Mouse (Mus musculus): ENCODE data around the gene Sun1.

- no peak for TF ChIP-seq POLR2A (IDR thresholded peaks at IDR 0.05; ENCODE audit: insufficient read depth, low read length)
- no peak for TF ChIP-seq CTCF (IDR thresholded peaks at IDR 0.05; ENCODE audit: low read depth, low read length)
- no peak for TF ChIP-seq EP300 (IDR thresholded peaks at IDR 0.05; ENCODE audit: insufficient read depth, low read depth, low read length)
Observed at GRCm38 (mm10) chr5:139202127-139202526, 1.7 kb downstream of the Sun1 start.

All from ES-Bruce4 (cell line).